Mouse (Mus musculus) limb, embryonic 10.5 days (tissue): ENCODE measurements around the gene Olfr1434. TPM values are rescaled to one million over a fixed set of nuclear protein-coding genes. Genes with fewer than 3 reads are reported as not detected.
"Not testable (repeated sequence)": the region's sequence is repeated elsewhere in the genome, so short reads cannot be mapped to it uniquely, and the experiment has no call there.

ENCODE experiments used
- DNase-seq: peaks from one replicate; pipeline ENCODE4 v3.0.0-alpha.2; 2017; ENCODE audit warnings: low spot score
- H3K27ac ChIP-seq: fragments of 300-500 bp; sonication (generic); 2 replicates; pipeline ENCODE4 v1.5.1; 2016; ENCODE audit warnings: mild to moderate bottlenecking
- H3K27me3 ChIP-seq: fragments of 300-500 bp; sonication (generic); 2 replicates; pipeline ENCODE4 v1.6.1; 2016; ENCODE audit warnings: low read depth, mild to moderate bottlenecking; ENCODE audit not compliant: poor library complexity, severe bottlenecking
- H3K36me3 ChIP-seq: fragments of 300-500 bp; sonication (generic); 2 replicates; pipeline ENCODE4 v1.6.1; 2016; ENCODE audit warnings: mild to moderate bottlenecking, moderate library complexity
- H3K4me1 ChIP-seq: fragments of 300-500 bp; sonication (generic); 2 replicates; pipeline ENCODE4 v1.6.1; 2016
- H3K4me3 ChIP-seq: fragments of 300-500 bp; sonication (generic); 2 replicates; pipeline ENCODE4 v1.5.1; 2016; ENCODE audit warnings: mild to moderate bottlenecking, moderate library complexity
- H3K9me3 ChIP-seq: fragments of 300-500 bp; sonication (generic); replicated peaks from 2 replicates; pipeline ENCODE4 v1.6.1; 2016; ENCODE audit warnings: mild to moderate bottlenecking
- WGBS: fragments of 180-500 bp; shearing (Covaris S2); methylation state at CpG from one replicate; pipeline ENCODE4 v1.1.7; 2016; 5-methylcytosine and 5-hydroxymethylcytosine counted together
- polyA plus RNA-seq: library from polyadenylated mRNA; unstranded; fragments of >200 nt; fragmentation: Nextera tagmentation; extraction: Ambion mirVana; gene quantifications from 2 replicates; pipeline ENCODE4 v1.2.1, GENCODE M21; 2016

Gene Olfr1434
- not detected in 2 replicates for polyA plus RNA-seq

GRCm38 (mm10) chr19:12279554-12279953, at the start of gene Olfr1434:
Olfr1434 (plus strand) TSS chr19:12279854.
- no peaks in the 10 kb centered on the region for H3K4me1 ChIP-seq
- no peak within 1 kb of the TSS for H3K27ac ChIP-seq
- H3K4me3 ChIP-seq, result no peak within 1 kb of the TSS
- H3K9me3 ChIP-seq, result no peaks in the 10 kb centered on the region
- DNase-seq, result no peak
- no peaks in the 10 kb centered on the region for H3K36me3 ChIP-seq
- no peaks in the 10 kb centered on the region for H3K27me3 ChIP-seq
- 82% methylated on average over 2 of the region's 2 CpGs for WGBS

- not testable (repeated sequence) for H3K9me3 ChIP-seq, H3K4me1 ChIP-seq, H3K27ac ChIP-seq, H3K4me3 ChIP-seq, H3K36me3 ChIP-seq, DNase-seq, H3K27me3 ChIP-seq
These were observed 47.2 kb upstream of the Olfr1434 start, which contains the start of gene Olfr1432 for GRCm38 (mm10) chr19:12232496-12232895. Olfr1432 (minus strand) TSS chr19:12232596.

GRCm38 (mm10) chr19:12241559-12241958, 38.1 kb upstream of the Olfr1434 start, which contains the start of gene Olfr262:
Olfr262 (minus strand) TSS chr19:12241659.
- H3K4me1 ChIP-seq, result no peaks in the 10 kb centered on the region

GRCm38 (mm10) chr19:12260732-12261131, 18.9 kb upstream of the Olfr1434 start, which contains the start of gene Olfr235:
Olfr235 (plus strand) TSS chr19:12261032.
- H3K27ac ChIP-seq, result no peak within 1 kb of the TSS
- no peaks in the 10 kb centered on the region for H3K4me1 ChIP-seq
- WGBS, result 81% methylated on average over 1 of the region's 1 CpGs
- H3K27me3 ChIP-seq, result no peaks in the 10 kb centered on the region
- no peak for DNase-seq
- no peaks in the 10 kb centered on the region for H3K9me3 ChIP-seq
- no peak within 1 kb of the TSS for H3K4me3 ChIP-seq
- H3K36me3 ChIP-seq, result no peaks in the 10 kb centered on the region

More at GRCm38 (mm10) chr19:12241559-12241958, 38.1 kb upstream of the Olfr1434 start, which contains the start of gene Olfr262:
- no peak within 1 kb of the TSS for H3K4me3 ChIP-seq
- DNase-seq, result no peak
- no peaks in the 10 kb centered on the region for H3K36me3 ChIP-seq
- H3K27ac ChIP-seq, result no peak within 1 kb of the TSS
- 84% methylated on average over 1 of the region's 1 CpGs for WGBS
- no peaks in the 10 kb centered on the region for H3K27me3 ChIP-seq
- no peaks in the 10 kb centered on the region for H3K9me3 ChIP-seq

- H3K4me3 ChIP-seq, result no peak overlapping the region
- no peaks in the 10 kb centered on the region for H3K27me3 ChIP-seq
- H3K27ac ChIP-seq, result no peak overlapping the region
- no peaks in the 10 kb centered on the region for H3K9me3 ChIP-seq
- no peak for DNase-seq
- H3K36me3 ChIP-seq, result no peaks in the 10 kb centered on the region
- no peaks in the 10 kb centered on the region for H3K4me1 ChIP-seq
These were observed 13.3 kb downstream of the Olfr1434 start for GRCm38 (mm10) chr19:12292979-12293378.

- H3K36me3 ChIP-seq, H3K27ac ChIP-seq, H3K4me1 ChIP-seq, H3K4me3 ChIP-seq, H3K9me3 ChIP-seq, H3K27me3 ChIP-seq, DNase-seq: not testable (repeated sequence)
- 77% methylated on average over 1 of the region's 1 CpGs for WGBS
These were observed 19.4 kb downstream of the Olfr1434 start, which contains the start of gene Olfr1436 for GRCm38 (mm10) chr19:12299030-12299429. Olfr1436 (minus strand) TSS chr19:12299130.

- Histone ChIP-seq H3K9me3 (no peaks in the 10 kb centered on the region), H3K36me3 (no peaks in the 10 kb centered on the region), H3K4me3 (no peak within 1 kb of the TSS), H3K4me1 (no peaks in the 10 kb centered on the region), H3K27me3 (no peaks in the 10 kb centered on the region), H3K27ac (no peak within 1 kb of the TSS)
- DNase-seq, result no peak
- WGBS, result 85% methylated on average over 2 of the region's 2 CpGs
These were observed 45.3 kb downstream of the Olfr1434 start, which contains the start of gene Olfr1437 for GRCm38 (mm10) chr19:12325001-12325400. Olfr1437 (minus strand) TSS chr19:12325101.

Other genes with a start within 250 kb of the Olfr1434 start
- 0.05 and 0.06 TPM in 2 replicates for gene Olfr1423, start 238.5 kb upstream of the Olfr1434 start, polyA plus RNA-seq
- not detected in 2 replicates for gene Olfr1424, start 217.2 kb upstream of the Olfr1434 start, polyA plus RNA-seq
- not detected in 2 replicates for gene Olfr1425, start 202.1 kb upstream of the Olfr1434 start, polyA plus RNA-seq
- not detected in 2 replicates for gene Olfr1426, start 187.8 kb upstream of the Olfr1434 start, polyA plus RNA-seq
- gene Olfr1427, start 176.5 kb upstream of the Olfr1434 start, polyA plus RNA-seq, result not detected in 2 replicates
- gene Olfr1428, start 164.0 kb upstream of the Olfr1434 start, polyA plus RNA-seq, result not detected in 2 replicates
- gene Olfr76, start 156.7 kb upstream of the Olfr1434 start, polyA plus RNA-seq, result not detected in 2 replicates
- not detected in 2 replicates for gene Olfr1555-ps1, start 109.7 kb upstream of the Olfr1434 start, polyA plus RNA-seq
- gene Olfr1431, start 79.2 kb upstream of the Olfr1434 start, polyA plus RNA-seq, result not detected in 2 replicates
- gene Olfr1432, start 47.3 kb upstream of the Olfr1434 start, polyA plus RNA-seq, result not detected in 2 replicates
- not detected in 2 replicates for gene Olfr262, start 38.2 kb upstream of the Olfr1434 start, polyA plus RNA-seq
- not detected in 2 replicates for gene Olfr235, start 18.8 kb upstream of the Olfr1434 start, polyA plus RNA-seq
- not detected in 2 replicates for gene Olfr1436, start 19.3 kb downstream of the Olfr1434 start, polyA plus RNA-seq
- gene Olfr1437, start 45.2 kb downstream of the Olfr1434 start, polyA plus RNA-seq, result not detected in 2 replicates
- not detected in 2 replicates for gene Olfr1438-ps1, start 56.1 kb downstream of the Olfr1434 start, polyA plus RNA-seq
- gene Olfr1440, start 107.4 kb downstream of the Olfr1434 start, polyA plus RNA-seq, result not detected in 2 replicates
- not detected in 2 replicates for gene Olfr1441, start 137.6 kb downstream of the Olfr1434 start, polyA plus RNA-seq
- gene Pfpl, start 148.1 kb downstream of the Olfr1434 start, polyA plus RNA-seq, result not detected in 2 replicates
- gene Mpeg1, start 180.9 kb downstream of the Olfr1434 start, polyA plus RNA-seq, result 0.05 and 0.08 TPM in 2 replicates
- 1.8 and 2.3 TPM in 2 replicates for gene Dtx4, start 221.6 kb downstream of the Olfr1434 start, polyA plus RNA-seq